Mouse (Mus musculus) thymus, postnatal 0 days (tissue): ENCODE measurements around the gene Trim14. TPM values are rescaled to one million over a fixed set of nuclear protein-coding genes. Genes with fewer than 3 reads are reported as not detected.

Experiments
- polyA plus RNA-seq: library from polyadenylated mRNA; unstranded; fragments of >200 nt; fragmentation: Nextera tagmentation; extraction: Ambion mirVana; gene quantifications from 2 replicates; pipeline ENCODE4 v1.2.1, GENCODE M21; 2015

The Trim14 gene
- polyA plus RNA-seq, 1 experiment from 2014 or later = 22.4 TPM

Other genes with a start within 250 kb of the Trim14 start
- 0.08 TPM in 1 of 2 replicates, not detected in the other for gene Foxe1, start 192.5 kb downstream of the Trim14 start, polyA plus RNA-seq
- 19.9 and 20.9 TPM in 2 replicates for gene Trmo, start 146.7 kb downstream of the Trim14 start, polyA plus RNA-seq
- gene Hemgn, start 122.6 kb downstream of the Trim14 start, polyA plus RNA-seq = 5.3 and 6.8 TPM in 2 replicates
- gene Anp32b, start 85.2 kb downstream of the Trim14 start, polyA plus RNA-seq = 356 and 374 TPM in 2 replicates
- 111 and 114 TPM in 2 replicates for gene Nans, start 46.9 kb downstream of the Trim14 start, polyA plus RNA-seq
- gene Coro2a, start 66.1 kb upstream of the Trim14 start, polyA plus RNA-seq = 12.2 and 14.5 TPM in 2 replicates
- 2.1 and 2.2 TPM in 2 replicates for gene Tbc1d2, start 114.1 kb upstream of the Trim14 start, polyA plus RNA-seq